Mouse (Mus musculus): Measurements from ENCODE around the gene Comp. TPM values are rescaled to one million over a fixed set of nuclear protein-coding genes. Genes with fewer than 3 reads are reported as not detected.

The Comp gene
- total and polyA plus RNA-seq, 3 experiments, result 5.1 to 11.5 (median 5.4) TPM

GRCm38 (mm10) chr8:70351035-70351999 lies 22.0 kb upstream of the Comp start:
- peaks cover 34% of the 10 kb centered on the region for H3K4me1 ChIP-seq (ENCODE audit: control insufficient read depth, insufficient read depth, low read length)
- no peak overlapping the region; the same call in 1 of the 2 replicates for H3K27ac ChIP-seq
- no peak for DNase-seq
- peaks cover 13% of the 10 kb centered on the region for H3K79me2 ChIP-seq (replicated peaks; ENCODE audit: control insufficient read depth, insufficient read depth, low read length)
- WGBS, result 38% methylated on average over 15 of the region's 15 CpGs
- no peaks in the 10 kb centered on the region for H3K27me3 ChIP-seq (ENCODE audit: control insufficient read depth, insufficient read depth, low read length)
- intact Hi-C loops (cut with DNase I), result no loop called here
- no peak for TF ChIP-seq CTCF (IDR thresholded peaks at IDR 0.05)
- no peak for TF ChIP-seq EP300 (IDR thresholded peaks at IDR 0.05; ENCODE audit: insufficient read depth, low read depth, low read length)
- no peak for TF ChIP-seq POLR2A (IDR thresholded peaks at IDR 0.05; ENCODE audit: insufficient read depth, low read depth, low read length)
- peaks cover 3% of the 10 kb centered on the region for H3K36me3 ChIP-seq (ENCODE audit: control insufficient read depth, insufficient read depth, low read length)
- H3K9ac ChIP-seq (ENCODE audit: low read depth, low read length), result peak overlapping the region; percentile 90
- H3K4me3 ChIP-seq, result peak overlapping the region; percentile 86

- peak overlapping the region; percentile 88; the same call in 1 of the 2 replicates for H3K27ac ChIP-seq
- H3K9ac ChIP-seq (ENCODE audit: low read depth, low read length), result peak overlapping the region; percentile 90
- peak overlapping the region; percentile 86 for H3K4me3 ChIP-seq
- intact Hi-C loops (cut with DNase I), result no loop called here
- no peak for DNase-seq
- WGBS, result 10% methylated on average over 3 of the region's 3 CpGs
- H3K79me2 ChIP-seq (replicated peaks; ENCODE audit: control insufficient read depth, insufficient read depth, low read length), result peaks cover 13% of the 10 kb centered on the region
- peaks cover 3% of the 10 kb centered on the region for H3K36me3 ChIP-seq (ENCODE audit: control insufficient read depth, insufficient read depth, low read length)
- H3K27me3 ChIP-seq (ENCODE audit: control insufficient read depth, insufficient read depth, low read length), result no peaks in the 10 kb centered on the region
- H3K4me1 ChIP-seq (ENCODE audit: control insufficient read depth, insufficient read depth, low read length), result peaks cover 34% of the 10 kb centered on the region
- TF ChIP-seq EP300 (IDR thresholded peaks at IDR 0.05; ENCODE audit: insufficient read depth, low read depth, low read length), result no peak
- no peak for TF ChIP-seq POLR2A (IDR thresholded peaks at IDR 0.05; ENCODE audit: insufficient read depth, low read depth, low read length)
- no peak for TF ChIP-seq CTCF (IDR thresholded peaks at IDR 0.05)
These were observed 21.4 kb upstream of the Comp start for GRCm38 (mm10) chr8:70352000-70352384.

GRCm38 (mm10) chr8:70352657-70353151 lies 20.7 kb upstream of the Comp start:
- peaks cover 12% of the 10 kb centered on the region for H3K79me2 ChIP-seq (replicated peaks; ENCODE audit: control insufficient read depth, insufficient read depth, low read length)
- peaks cover 30% of the 10 kb centered on the region for H3K4me1 ChIP-seq (ENCODE audit: control insufficient read depth, insufficient read depth, low read length)
- peaks cover 3% of the 10 kb centered on the region for H3K36me3 ChIP-seq (ENCODE audit: control insufficient read depth, insufficient read depth, low read length)
- H3K27ac ChIP-seq, result peak overlapping the region; percentile 88
- DNase-seq, result no peak
- H3K4me3 ChIP-seq, result peak overlapping the region; percentile 86
- intact Hi-C loops (cut with DNase I), result loop anchor here (1.0 kb wide), 1 partner anchor 50 kb away; the partner anchor contains the start of genes Cope and Ddx49
- WGBS, result 1% methylated on average over 63 of the region's 64 CpGs
- TF ChIP-seq EP300 (IDR thresholded peaks at IDR 0.05; ENCODE audit: insufficient read depth, low read depth, low read length) (no peak), CTCF (IDR thresholded peaks at IDR 0.05) (no peak), POLR2A (IDR thresholded peaks at IDR 0.05; ENCODE audit: insufficient read depth, low read depth, low read length) (no peak)
- H3K27me3 ChIP-seq (ENCODE audit: control insufficient read depth, insufficient read depth, low read length), result no peaks in the 10 kb centered on the region
- peak overlapping the region; percentile 90 for H3K9ac ChIP-seq (ENCODE audit: low read depth, low read length)

GRCm38 (mm10) chr8:70353194-70353817 lies 20.1 kb upstream of the Comp start, which contains the start of gene Upf1:
TSS of gene Upf1 (minus strand) at chr8:70353278.
- Histone ChIP-seq H3K4me1 (ENCODE audit: control insufficient read depth, insufficient read depth, low read length) (peaks cover 28% of the 10 kb centered on the region), H3K79me2 (replicated peaks; ENCODE audit: control insufficient read depth, insufficient read depth, low read length) (peaks cover 12% of the 10 kb centered on the region), H3K4me3 (peak within 1 kb of the TSS; percentile 86), H3K27ac (peak within 1 kb of the TSS; percentile 88), H3K27me3 (ENCODE audit: control insufficient read depth, insufficient read depth, low read length) (no peaks in the 10 kb centered on the region), H3K36me3 (ENCODE audit: control insufficient read depth, insufficient read depth, low read length) (peaks cover 3% of the 10 kb centered on the region), H3K9ac (ENCODE audit: low read depth, low read length) (peak within 1 kb of the TSS; percentile 90)
- under 1% methylated on average over 69 of the region's 69 CpGs for WGBS
- intact Hi-C loops (cut with DNase I), result loop anchor here (1.0 kb wide), 1 partner anchor 51 kb away; the partner anchor contains the start of genes Cope and Ddx49
- DNase-seq, result peak; percentile 99 to 100
- TF ChIP-seq POLR2A (IDR thresholded peaks at IDR 0.05; ENCODE audit: insufficient read depth, low read depth, low read length) (peak; percentile 95), EP300 (IDR thresholded peaks at IDR 0.05; ENCODE audit: insufficient read depth, low read depth, low read length) (0 out of 2 replicates have a peak, but pooled peaks have one; percentile 28), CTCF (IDR thresholded peaks at IDR 0.05) (no peak)

- intact Hi-C loops (cut with DNase I), result no loop called here
These were observed 19.4 kb upstream of the Comp start for GRCm38 (mm10) chr8:70354004-70354403.

More at GRCm38 (mm10) chr8:70354004-70354403, 19.4 kb upstream of the Comp start:
- Histone ChIP-seq H3K27me3 (ENCODE audit: control insufficient read depth, insufficient read depth, low read length) (no peaks in the 10 kb centered on the region), H3K79me2 (replicated peaks; ENCODE audit: control insufficient read depth, insufficient read depth, low read length) (peaks cover 6% of the 10 kb centered on the region), H3K36me3 (ENCODE audit: control insufficient read depth, insufficient read depth, low read length) (peaks cover 3% of the 10 kb centered on the region), H3K4me3 (peak overlapping the region; percentile 64; the same call in 1 of the 2 replicates), H3K27ac (no peak overlapping the region; the same call in 1 of the 2 replicates), H3K4me1 (ENCODE audit: control insufficient read depth, insufficient read depth, low read length) (peaks cover 23% of the 10 kb centered on the region), H3K9ac (ENCODE audit: low read depth, low read length) (no peak overlapping the region)
- no peak for DNase-seq
- 45% methylated on average over 4 of the region's 4 CpGs for WGBS
- TF ChIP-seq EP300 (IDR thresholded peaks at IDR 0.05; ENCODE audit: insufficient read depth, low read depth, low read length), result no peak
- no peak for TF ChIP-seq CTCF (IDR thresholded peaks at IDR 0.05)
- TF ChIP-seq POLR2A (IDR thresholded peaks at IDR 0.05; ENCODE audit: insufficient read depth, low read depth, low read length), result no peak
